Mouse (Mus musculus) embryonic facial prominence, embryonic 11.5 days (tissue): ENCODE results near the gene Edem3. TPM values are rescaled to one million over a fixed set of nuclear protein-coding genes. Genes with fewer than 3 reads are reported as not detected.
"Not testable (repeated sequence)": the region's sequence is repeated elsewhere in the genome, so short reads cannot be mapped to it uniquely, and the experiment has no call there.

Experiments used
- ATAC-seq: fragments of 200-750 bp; cut with Nextera tagmentation; replicated peaks from 2 replicates; pipeline ENCODE4 v1.8.0; 2017; ENCODE audit warnings: low read depth; ENCODE audit not compliant: insufficient number of reproducible peaks, low FRiP score, low TSS enrichment
- DNase-seq: peaks from one replicate; pipeline ENCODE4 v3.0.0-alpha.2; 2015; ENCODE audit warnings: low spot score
- H3K27ac ChIP-seq: fragments of 300-500 bp; sonication (generic); replicated peaks from 2 replicates; pipeline ENCODE4 v1.5.1; 2014; ENCODE audit warnings: mild to moderate bottlenecking, low read depth, low read length, control low read depth
- H3K27me3 ChIP-seq: fragments of 300-500 bp; sonication (generic); 2 replicates; pipeline ENCODE4 v1.6.1; 2014; ENCODE audit warnings: mild to moderate bottlenecking, low read length, moderate library complexity, mixed read lengths; ENCODE audit not compliant: control insufficient read depth, insufficient read depth
- H3K36me3 ChIP-seq: fragments of 300-500 bp; sonication (generic); replicated peaks from 2 replicates; pipeline ENCODE4 v1.6.1; 2014; ENCODE audit warnings: low read depth, mild to moderate bottlenecking, low read length, moderate library complexity, mixed read lengths; ENCODE audit not compliant: control insufficient read depth, insufficient read depth
- H3K4me1 ChIP-seq: fragments of 300-500 bp; sonication (generic); 2 replicates; pipeline ENCODE4 v1.6.1; 2014; ENCODE audit warnings: low read length, mixed read lengths; ENCODE audit not compliant: control insufficient read depth, insufficient read depth
- H3K4me2 ChIP-seq: fragments of 300-500 bp; sonication (generic); 2 replicates; pipeline ENCODE4 v1.6.1; 2014; ENCODE audit warnings: low read depth, mild to moderate bottlenecking, control low read depth, low read length, moderate library complexity
- H3K4me3 ChIP-seq: fragments of 300-500 bp; sonication (generic); 2 replicates; pipeline ENCODE4 v1.5.1; 2014; ENCODE audit warnings: low read depth, low read length, control low read depth
- H3K9ac ChIP-seq: fragments of 300-500 bp; sonication (generic); replicated peaks from 2 replicates; pipeline ENCODE4 v1.6.1; 2014; ENCODE audit warnings: mild to moderate bottlenecking, control low read depth, low read length
- H3K9me3 ChIP-seq: fragments of 300-500 bp; sonication (generic); replicated peaks from 2 replicates; pipeline ENCODE4 v1.6.1; 2016; ENCODE audit warnings: mild to moderate bottlenecking, low read length, inconsistent platforms, mixed read lengths; ENCODE audit not compliant: control insufficient read depth
- WGBS: fragments of 180-500 bp; shearing (Covaris S2); extraction: QIAGEN DNeasy Blood & Tissue Kit; methylation state at CpG from one replicate; pipeline ENCODE4 v1.1.7; 2014; 5-methylcytosine and 5-hydroxymethylcytosine counted together
- polyA plus RNA-seq: library from polyadenylated mRNA; unstranded; fragments of >200 nt; fragmentation: Nextera tagmentation; extraction: Ambion mirVana; gene quantifications from 2 replicates; pipeline ENCODE4 v1.2.1, GENCODE M21; 2014

Edem3 gene
- polyA plus RNA-seq, 1 experiment from 2014 or later: 25.9 TPM

DNA sequence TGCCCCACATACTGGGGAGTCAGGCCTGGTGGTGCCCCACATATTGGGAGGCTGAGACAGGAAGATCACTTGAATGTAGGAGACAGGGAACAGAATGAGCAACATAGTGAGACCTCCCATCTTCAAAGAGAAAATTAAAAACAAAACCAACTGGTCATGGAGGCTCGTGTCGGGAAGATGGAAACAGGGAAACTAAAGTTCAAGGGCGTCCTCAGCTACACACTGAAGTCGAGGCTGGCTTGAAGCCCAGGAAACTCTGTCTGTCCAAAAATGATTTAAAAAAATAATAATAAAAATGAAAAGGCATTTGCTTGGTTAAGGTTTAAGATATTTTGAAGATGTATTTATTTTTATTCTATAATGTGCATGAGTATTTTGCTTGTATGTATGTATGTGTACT lies 31.4 kb upstream of the Edem3 start:
- 87% methylated on average over 4 of the region's 4 CpGs for WGBS
- H3K27ac ChIP-seq: no peak overlapping the region
- no peaks in the 10 kb centered on the region for H3K27me3 ChIP-seq
- no peaks in the 10 kb centered on the region for H3K36me3 ChIP-seq
- DNase-seq (no peak), ATAC-seq (no peak)
- H3K4me1 ChIP-seq: no peaks in the 10 kb centered on the region
- no peaks in the 10 kb centered on the region for H3K9me3 ChIP-seq
- H3K4me2 ChIP-seq: no peak overlapping the region
- no peak overlapping the region for H3K9ac ChIP-seq
- no peak overlapping the region for H3K4me3 ChIP-seq

DNA sequence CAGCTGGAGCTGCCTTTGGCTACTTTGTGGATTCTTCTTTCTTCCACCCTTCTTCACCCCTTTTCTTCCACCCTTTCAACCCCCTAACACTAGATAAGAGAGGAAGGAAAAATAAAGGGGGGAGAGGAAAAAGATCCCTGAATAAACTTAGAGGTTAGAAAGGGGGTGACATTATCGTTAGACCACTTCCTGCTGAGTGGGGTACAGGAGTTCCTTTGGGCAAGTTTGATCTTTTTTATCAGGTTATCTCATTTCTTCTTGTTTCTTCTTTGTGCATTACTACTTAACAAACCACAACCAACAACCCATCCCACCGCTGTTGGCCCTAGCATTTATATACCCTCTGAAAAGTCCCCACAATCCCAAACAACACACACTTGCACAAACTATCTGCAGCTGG lies 29.6 kb upstream of the Edem3 start:
- ATAC-seq: no peak
- 70% methylated on average over 2 of the region's 2 CpGs for WGBS
- H3K27ac ChIP-seq: no peak overlapping the region
- no peaks in the 10 kb centered on the region for H3K4me1 ChIP-seq
- H3K9ac ChIP-seq: no peak overlapping the region
- H3K36me3 ChIP-seq: no peaks in the 10 kb centered on the region
- H3K27me3 ChIP-seq: no peaks in the 10 kb centered on the region
- DNase-seq: no peak
- H3K9me3 ChIP-seq: no peaks in the 10 kb centered on the region
- no peak overlapping the region for H3K4me2 ChIP-seq
- H3K4me3 ChIP-seq: no peak overlapping the region

GRCm38 (mm10) chr1:151726358-151726757 lies 28.8 kb upstream of the Edem3 start:
- no peak for ATAC-seq
- Histone ChIP-seq H3K4me1 (no peaks in the 10 kb centered on the region), H3K27me3 (no peaks in the 10 kb centered on the region), H3K36me3 (no peaks in the 10 kb centered on the region), H3K4me2 (no peak overlapping the region), H3K27ac (no peak overlapping the region), H3K4me3 (no peak overlapping the region), H3K9ac (no peak overlapping the region), H3K9me3 (no peaks in the 10 kb centered on the region)
- WGBS: 82% methylated on average over 6 of the region's 6 CpGs
- DNase-seq: no peak

DNA sequence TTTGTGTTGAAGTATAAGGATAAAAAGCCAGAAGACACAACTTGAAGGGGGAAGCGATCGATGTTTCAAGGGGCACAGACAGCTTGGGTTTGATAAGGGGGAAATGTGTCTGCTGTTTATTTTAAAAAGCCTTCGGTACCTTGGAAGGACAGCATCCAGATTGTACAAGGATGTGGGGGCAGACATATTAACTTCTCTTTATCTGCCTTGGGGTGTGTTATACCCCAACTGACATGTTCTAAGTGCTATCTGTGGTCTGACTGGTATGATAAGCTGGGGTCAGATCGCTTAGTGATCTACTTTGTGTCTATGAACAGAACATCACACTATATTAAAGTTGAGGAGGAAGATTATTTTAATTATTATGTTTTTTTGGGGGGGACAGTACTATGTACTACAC lies 27.0 kb upstream of the Edem3 start:
- 82% methylated on average over 4 of the region's 4 CpGs for WGBS
- ATAC-seq (no peak), DNase-seq (no peak)
- H3K4me3 ChIP-seq: no peak overlapping the region
- H3K4me1 ChIP-seq: no peaks in the 10 kb centered on the region
- H3K27ac ChIP-seq: no peak overlapping the region
- H3K9ac ChIP-seq: no peak overlapping the region
- no peak overlapping the region for H3K4me2 ChIP-seq
- H3K9me3 ChIP-seq: no peaks in the 10 kb centered on the region
- no peaks in the 10 kb centered on the region for H3K36me3 ChIP-seq
- no peaks in the 10 kb centered on the region for H3K27me3 ChIP-seq

DNA sequence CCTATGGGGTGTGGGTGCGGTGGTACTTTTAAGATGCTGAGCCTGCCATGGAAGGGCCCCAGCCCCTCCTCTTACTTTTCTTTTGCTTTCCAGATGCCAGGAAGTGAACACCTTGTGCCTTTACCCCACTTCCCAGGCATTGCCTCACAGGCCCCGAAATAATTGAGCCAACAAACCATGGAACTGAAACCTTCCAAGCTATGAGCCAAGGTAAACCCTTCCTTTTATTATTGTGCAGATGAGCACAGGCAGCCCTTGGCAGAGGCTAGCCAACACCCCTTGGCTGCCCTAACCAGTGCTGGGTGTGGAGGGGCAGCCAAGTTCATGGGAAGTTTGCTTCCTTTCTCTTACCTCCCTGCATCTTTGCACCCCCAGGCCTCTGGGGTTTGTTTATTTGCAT lies 18.0 kb upstream of the Edem3 start:
- H3K4me3 ChIP-seq: no peak overlapping the region
- H3K36me3 ChIP-seq: no peaks in the 10 kb centered on the region
- ATAC-seq (no peak), DNase-seq (no peak)
- WGBS: 81% methylated on average over 2 of the region's 2 CpGs
- no peak overlapping the region for H3K4me2 ChIP-seq
- no peak overlapping the region for H3K27ac ChIP-seq
- no peak overlapping the region for H3K9ac ChIP-seq
- H3K4me1 ChIP-seq: no peaks in the 10 kb centered on the region
- H3K27me3 ChIP-seq: no peaks in the 10 kb centered on the region
- H3K9me3 ChIP-seq: no peaks in the 10 kb centered on the region

- Histone ChIP-seq H3K4me1 (no peaks in the 10 kb centered on the region), H3K27ac (no peak overlapping the region), H3K4me2 (no peak overlapping the region), H3K9ac (no peak overlapping the region), H3K36me3 (no peaks in the 10 kb centered on the region), H3K4me3 (no peak overlapping the region), H3K9me3 (no peaks in the 10 kb centered on the region), H3K27me3 (no peaks in the 10 kb centered on the region)
- 88% methylated on average over 7 of the region's 7 CpGs for WGBS
- DNase-seq (no peak), ATAC-seq (no peak)
These were observed 14.0 kb upstream of the Edem3 start for GRCm38 (mm10) chr1:151741199-151741621.

- DNase-seq, H3K4me3 ChIP-seq, H3K36me3 ChIP-seq, H3K4me1 ChIP-seq, ATAC-seq, H3K9me3 ChIP-seq, H3K4me2 ChIP-seq, H3K27ac ChIP-seq, H3K9ac ChIP-seq, H3K27me3 ChIP-seq: not testable (repeated sequence)
- 87% methylated on average over 2 of the region's 2 CpGs for WGBS
These were observed 5.3 kb upstream of the Edem3 start for GRCm38 (mm10) chr1:151749894-151750293.

GRCm38 (mm10) chr1:151752946-151753345 lies 2.2 kb upstream of the Edem3 start:
- Histone ChIP-seq H3K4me2 (no peak overlapping the region), H3K9ac (no peak overlapping the region), H3K27ac (no peak overlapping the region), H3K36me3 (no peaks in the 10 kb centered on the region), H3K27me3 (no peaks in the 10 kb centered on the region), H3K4me1 (no peaks in the 10 kb centered on the region), H3K4me3 (no peak overlapping the region), H3K9me3 (no peaks in the 10 kb centered on the region)
- DNase-seq (no peak), ATAC-seq (no peak)
- WGBS: 71% methylated on average over 4 of the region's 4 CpGs
